Mouse (Mus musculus) left cerebral cortex, adult 18-20 months (tissue): ENCODE data around the gene 0610009B22Rik. TPM values are rescaled to one million over a fixed set of nuclear protein-coding genes. Genes with fewer than 3 reads are reported as not detected.
"Not testable (repeated sequence)": the region's sequence is repeated elsewhere in the genome, so short reads cannot be mapped to it uniquely, and the experiment has no call there.

Source experiments
- DNase-seq, 2 experiments: peaks; one replicate each; pipeline ENCODE4 v3.0.0; 2021 to 2022; ENCODE audit warnings: low spot score in 2 of 2, mixed read lengths in 1 of 2
- long read RNA-seq, 2 experiments: library from polyadenylated mRNA; stranded (forward); transcript quantifications; one replicate each; pipeline ENCODE4 v2.0.0; 2021
- total RNA-seq, 2 experiments: library from RNA; stranded (reverse); gene quantifications; 2 replicates each; pipeline ENCODE4 v1.2.3; 2021

The 0610009B22Rik gene
- 10 to 100 TPM; 37.3 to 37.8 TPM for total RNA-seq
- long read RNA-seq, experiment 1, transcript 0610009B22Rik-201 (2 exons, 813 nt) = major isoform, 36 of 40 reads
- long read RNA-seq, experiment 1, partial matches to known transcripts = 1 of 40 reads
- long read RNA-seq, experiment 1, other reads (novel, unspliced or antisense) = 3 of 40 reads
- long read RNA-seq, experiment 2, transcript 0610009B22Rik-201 (2 exons, 813 nt) = major isoform, 23 of 26 reads
- long read RNA-seq, experiment 2, partial matches to known transcripts = 0 of 26 reads
- long read RNA-seq, experiment 2, other reads (novel, unspliced or antisense) = 3 of 26 reads

DNA sequence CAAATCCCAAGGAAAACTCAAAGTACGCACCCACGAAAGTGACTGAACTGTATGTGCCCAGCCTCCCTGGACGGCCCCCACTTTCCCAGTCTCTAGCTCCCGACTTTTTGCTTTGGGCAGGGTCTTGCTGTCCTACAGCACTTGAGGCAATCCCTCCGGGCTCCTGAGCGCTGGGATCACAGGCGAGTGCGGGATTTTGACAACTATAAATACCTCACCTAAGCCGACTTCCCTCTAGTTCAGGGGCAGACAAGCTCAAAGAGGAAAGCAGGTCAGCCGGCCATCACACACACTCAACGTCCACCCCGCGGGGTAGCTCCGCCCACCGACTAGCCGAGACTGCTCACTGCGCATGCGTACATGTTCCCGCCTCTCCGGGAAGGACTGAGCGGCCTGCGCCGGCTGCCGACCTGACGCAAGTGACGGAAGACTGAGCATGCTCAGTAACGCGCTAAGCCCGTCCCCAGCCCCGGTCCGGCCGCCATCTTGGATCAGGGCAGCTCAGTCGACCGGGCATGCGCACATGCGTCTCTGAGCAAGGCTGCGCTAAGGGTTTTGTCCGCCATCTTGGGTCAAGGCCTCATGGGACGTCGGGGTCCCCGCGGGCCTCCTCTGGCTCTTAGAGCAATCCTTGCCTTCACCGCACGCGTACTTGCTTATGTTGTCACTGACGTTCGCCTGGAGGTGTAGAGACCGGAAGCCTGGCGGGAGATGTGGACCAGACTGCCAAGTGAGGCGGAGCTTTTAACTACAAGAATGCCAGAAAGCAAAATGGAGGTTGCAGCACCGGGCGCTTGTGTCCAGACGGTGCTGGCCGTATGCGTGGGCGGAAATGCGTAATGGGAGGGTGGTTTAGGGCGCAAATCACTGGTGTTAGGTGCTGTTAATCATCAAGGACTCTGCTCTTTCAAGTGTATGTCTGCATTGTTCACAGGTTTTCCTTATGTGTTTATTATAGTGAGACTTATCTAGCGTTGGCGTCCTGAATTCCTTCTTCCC lies at the start of gene 0610009B22Rik:
Gene 0610009B22Rik (minus strand): TSS at position 545 of the 999 bp plus-strand sequence.
- peak; percentile 100 for DNase-seq

DNA sequence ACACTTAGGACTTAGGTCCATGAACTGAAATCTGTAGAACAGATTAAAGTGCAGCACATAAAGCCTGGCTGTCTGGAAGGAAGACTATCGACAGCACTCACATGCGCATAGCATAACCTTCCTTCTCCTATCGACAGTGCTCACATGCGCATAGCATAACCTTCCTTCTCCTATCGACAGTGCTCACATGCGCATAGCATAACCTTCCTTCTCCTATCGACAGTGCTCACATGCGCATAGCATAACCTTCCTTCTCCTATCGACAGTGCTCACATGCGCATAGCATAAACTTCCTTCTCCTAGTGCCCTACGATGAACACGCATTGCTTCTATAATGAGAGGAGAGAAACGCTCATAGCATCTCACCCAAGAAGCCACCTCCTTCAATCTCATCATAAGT lies 45.5 kb upstream of the 0610009B22Rik start:
- not testable (repeated sequence) for DNase-seq

DNA sequence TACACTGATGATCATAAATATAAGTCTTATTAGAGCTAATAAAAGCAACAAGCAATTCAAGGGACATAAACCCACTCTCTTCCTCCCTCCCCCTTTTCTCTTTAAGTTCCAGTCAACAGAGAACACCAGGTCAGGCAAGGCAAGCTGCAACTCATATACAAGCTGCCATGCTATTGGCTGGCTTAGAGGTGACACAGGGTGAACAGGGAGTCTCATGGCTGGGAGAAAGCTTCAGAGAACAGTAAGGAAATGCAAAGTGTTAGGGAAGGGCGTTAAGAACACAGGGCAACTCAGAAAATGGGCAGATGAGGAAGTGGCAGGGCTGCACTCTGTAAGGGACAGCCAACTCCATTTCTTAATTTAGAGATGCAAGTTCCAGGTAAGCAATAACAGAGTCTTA lies 44.2 kb upstream of the 0610009B22Rik start:
- DNase-seq = no peak

DNA sequence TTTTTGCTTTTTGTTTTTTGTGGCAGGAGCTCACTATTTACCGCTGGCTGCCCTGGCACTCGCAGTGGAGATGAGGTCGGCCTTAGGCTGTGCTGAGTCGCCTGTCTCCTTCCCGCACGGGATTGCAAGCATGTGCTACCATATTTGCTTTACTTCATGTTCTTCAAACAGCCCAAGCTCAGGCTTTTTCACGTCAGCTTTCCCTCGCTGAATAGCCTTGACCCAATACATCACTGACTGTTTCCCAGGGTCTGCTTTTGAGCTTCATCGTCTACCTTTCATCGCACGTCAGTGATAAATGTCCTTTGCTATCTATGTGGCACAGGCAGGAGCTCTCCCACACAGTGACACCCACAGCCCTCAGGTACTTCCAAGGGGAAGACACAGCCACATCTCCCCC lies 32.4 kb upstream of the 0610009B22Rik start:
- no peak for DNase-seq

DNA sequence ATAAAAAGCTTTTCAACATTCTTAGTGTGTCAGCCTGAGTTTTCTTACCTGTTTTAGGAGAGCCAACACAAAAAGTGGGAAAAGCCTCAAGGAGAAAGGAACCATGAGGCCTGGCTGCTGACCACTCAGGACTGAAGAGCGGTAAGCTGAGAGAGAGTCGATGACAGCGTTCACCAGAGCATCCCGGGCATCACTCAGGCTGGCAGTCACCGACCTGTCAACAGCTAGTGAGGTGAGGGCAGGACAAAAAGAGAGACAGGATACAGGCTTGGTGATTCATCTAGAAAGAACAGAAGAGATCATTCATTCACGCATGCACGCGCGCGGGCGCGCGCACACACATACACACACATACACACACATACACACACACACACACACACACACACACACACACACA lies 18.4 kb upstream of the 0610009B22Rik start:
- DNase-seq = no peak

DNA sequence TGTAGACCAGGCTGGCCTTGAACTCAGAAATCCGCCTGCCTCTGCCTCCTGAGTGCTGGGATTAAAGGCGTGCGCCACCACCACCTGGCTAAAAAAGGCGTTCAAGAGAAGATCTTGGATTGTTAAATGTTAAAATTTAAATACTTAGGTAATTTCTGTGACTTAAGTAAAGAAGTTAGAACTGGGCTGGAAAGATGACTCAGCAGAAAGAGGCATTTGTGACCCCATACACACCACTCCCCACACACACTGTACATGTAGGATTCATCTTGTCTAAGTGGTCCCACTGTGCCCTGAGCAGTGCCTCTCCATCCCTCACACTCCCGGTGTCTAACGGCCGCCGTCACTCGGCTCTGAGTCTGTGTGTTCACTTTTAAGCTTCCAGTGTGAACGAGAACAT lies 17.8 kb upstream of the 0610009B22Rik start:
- DNase-seq = no peak

DNA sequence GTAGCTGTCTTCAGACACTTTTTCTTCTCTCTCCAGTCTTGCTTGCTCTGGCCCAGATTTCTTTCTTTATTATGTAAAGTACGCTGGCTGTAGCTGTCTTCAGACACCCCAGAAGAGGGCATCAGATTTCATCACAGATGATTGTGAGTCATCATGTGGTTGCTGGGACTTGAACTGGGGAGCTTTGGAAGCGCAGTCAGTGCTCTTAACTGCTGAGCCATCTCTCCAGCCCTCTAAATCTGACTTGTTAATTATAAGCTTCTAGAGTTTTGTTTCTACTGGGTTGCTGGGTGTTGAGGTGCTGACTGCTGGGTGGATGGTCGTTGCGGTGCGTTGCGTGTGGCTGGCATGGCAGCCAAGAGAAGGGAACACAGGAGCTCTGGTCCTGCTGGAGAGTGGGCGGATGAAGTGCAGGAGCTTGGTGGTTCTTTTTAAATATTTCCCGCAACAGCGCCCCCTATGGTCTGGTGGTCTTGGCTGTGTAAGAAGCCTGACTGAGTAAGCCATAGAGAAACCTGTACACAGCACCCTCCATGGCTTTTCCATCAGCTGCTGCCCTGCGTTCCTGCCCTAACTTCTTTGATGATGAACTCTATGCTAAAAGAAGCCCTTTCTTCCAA lies 14.8 kb upstream of the 0610009B22Rik start:
- DNase-seq = no peak

DNA sequence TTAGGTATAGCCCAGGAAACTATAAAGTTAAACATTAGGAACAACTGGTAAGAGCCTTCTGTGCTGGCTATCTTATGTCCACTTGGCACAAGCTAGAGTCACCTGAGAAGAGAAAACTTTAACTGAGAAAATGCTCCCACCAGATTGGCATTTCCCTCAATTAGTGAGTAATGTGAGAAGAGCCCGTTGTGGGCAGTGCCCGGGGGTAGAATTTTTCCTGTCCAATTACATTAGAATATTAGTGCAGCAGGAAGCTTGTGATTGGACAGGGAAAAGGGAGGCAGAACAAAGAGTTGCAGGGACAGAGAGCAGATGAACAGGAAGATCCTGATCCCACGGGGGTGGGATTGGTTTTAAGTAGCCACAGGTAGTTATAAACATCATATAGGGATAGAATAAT lies 14.2 kb upstream of the 0610009B22Rik start:
- no peak for DNase-seq

DNA sequence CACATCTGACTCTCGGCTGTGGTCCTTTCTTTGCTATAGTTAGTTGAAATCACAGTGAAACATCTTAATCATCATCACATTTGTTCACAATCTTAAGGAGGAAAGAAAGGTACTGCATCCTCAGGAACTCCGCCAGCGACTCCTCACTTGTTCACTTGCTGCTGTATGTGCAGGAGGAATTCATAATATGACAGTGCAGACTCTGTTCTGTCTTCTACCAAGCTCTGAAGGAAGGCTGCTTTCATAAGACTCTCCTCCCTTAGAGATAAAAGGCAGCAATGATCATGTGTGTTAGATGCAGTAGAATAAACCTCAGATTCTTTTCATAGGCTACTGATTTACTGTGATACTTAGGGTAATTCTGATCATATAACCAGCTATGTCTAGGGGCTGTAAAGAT lies 6.3 kb upstream of the 0610009B22Rik start:
- DNase-seq = no peak

DNA sequence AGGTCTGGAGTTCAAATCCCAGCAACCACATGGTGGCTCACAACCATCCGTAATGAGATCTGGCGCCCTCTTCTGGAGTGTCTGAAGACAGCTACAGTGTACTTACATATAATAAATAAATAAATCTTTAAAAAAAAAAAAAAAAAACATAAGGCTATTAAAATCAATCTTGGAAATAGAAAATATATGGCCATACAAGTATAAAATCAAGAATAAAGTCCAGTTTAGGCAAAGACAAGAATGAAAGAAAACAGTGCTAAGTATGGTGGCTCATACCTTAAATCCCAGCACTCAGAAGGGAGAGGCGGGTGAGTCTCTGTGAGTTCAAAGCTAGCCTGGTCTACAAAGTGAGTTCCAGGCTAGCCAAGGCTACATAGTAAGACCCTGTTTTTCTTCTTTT lies 1.9 kb upstream of the 0610009B22Rik start:
- DNase-seq = not testable (repeated sequence)

DNA sequence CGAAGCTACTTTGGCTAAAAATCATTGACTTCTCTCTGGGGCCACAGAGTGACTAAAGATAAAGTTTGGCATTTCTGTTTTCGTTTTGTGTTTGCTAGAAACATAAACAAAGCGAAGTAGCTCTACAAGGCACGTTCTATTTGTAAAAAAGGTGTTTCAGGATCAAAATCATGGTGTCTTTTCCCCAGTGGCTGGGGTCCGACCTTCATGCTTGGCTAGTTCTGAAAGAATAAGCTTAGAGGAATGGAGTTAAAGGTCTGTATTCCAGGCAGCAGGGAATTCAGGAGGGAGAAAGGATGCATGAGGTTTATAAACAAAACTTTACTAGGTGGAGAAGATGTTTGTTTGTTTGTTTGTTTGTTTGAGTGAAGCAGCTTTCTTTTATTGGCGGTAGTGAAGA lies 669 bp upstream of the 0610009B22Rik start:
- no peak for DNase-seq

DNA sequence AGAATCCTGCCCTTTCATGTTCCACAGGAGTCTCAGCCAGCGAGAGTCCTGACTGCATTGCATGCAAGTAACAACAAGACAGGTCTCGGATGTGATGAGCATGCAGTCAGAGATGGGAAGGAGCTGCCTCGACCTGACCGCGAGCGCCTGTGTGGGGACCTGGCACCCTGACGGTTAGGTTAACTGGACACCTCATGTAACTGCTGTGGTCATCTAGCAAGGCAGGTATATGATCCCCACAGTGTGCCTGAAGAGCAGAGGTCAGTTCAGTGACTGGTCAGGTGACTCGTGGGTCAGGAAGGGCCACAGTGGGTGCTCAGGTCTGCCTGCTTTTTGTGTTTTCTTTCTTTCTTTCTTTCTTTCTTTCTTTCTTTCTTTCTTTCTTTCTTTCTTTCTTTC lies 6.7 kb downstream of the 0610009B22Rik start:
- DNase-seq = no peak

DNA sequence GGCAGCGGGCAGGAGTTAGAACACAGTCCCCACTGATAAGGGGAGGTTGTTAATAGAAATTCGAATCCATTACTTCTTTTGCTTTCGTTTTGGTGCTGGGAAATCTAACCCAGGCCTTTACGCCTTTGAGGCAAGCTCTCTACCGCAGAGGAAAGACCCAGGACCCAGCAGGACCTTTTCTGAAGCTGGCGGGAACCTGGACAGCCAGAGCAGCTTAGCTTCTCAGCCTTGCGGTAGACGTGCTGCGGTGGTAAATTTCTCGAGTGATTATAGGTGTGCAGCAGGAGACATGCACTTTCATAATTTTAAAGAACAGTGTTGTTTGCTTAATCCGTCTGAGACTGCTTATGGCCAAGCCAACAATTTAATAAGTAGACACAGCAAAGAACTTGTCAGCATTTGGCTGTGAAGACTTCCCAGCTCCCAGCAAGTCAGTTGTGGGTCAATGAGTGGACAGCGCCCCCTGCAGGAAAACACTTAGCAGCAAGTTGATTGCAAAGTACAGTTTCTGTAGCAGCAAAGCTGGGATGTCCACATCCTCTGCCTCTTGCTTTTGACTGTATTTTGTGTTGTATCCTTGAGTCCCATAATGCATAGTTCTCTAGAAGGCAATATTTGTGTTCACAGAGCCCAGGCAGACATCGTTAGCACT lies 7.2 kb downstream of the 0610009B22Rik start:
- DNase-seq = peak; percentile 90 to 95

DNA sequence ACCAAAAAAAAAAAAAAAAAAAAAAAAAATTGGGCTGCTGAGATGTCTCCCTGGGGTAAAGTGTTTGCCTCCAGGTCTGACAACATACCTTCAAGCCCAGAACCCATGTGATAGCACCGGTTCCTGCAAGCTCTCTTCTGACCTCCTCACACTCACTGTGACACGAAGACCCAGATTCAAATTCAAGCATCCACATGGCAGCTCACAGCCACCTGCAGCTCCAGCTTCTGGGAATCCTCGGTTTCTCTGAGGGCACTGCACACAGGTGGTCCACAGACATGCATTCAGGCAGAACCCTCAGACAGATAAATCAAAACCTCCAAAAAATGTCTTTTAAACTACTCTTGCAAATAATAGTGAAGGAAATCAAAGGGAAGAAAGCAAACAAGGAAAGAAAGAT lies 9.2 kb downstream of the 0610009B22Rik start:
- no peak for DNase-seq

DNA sequence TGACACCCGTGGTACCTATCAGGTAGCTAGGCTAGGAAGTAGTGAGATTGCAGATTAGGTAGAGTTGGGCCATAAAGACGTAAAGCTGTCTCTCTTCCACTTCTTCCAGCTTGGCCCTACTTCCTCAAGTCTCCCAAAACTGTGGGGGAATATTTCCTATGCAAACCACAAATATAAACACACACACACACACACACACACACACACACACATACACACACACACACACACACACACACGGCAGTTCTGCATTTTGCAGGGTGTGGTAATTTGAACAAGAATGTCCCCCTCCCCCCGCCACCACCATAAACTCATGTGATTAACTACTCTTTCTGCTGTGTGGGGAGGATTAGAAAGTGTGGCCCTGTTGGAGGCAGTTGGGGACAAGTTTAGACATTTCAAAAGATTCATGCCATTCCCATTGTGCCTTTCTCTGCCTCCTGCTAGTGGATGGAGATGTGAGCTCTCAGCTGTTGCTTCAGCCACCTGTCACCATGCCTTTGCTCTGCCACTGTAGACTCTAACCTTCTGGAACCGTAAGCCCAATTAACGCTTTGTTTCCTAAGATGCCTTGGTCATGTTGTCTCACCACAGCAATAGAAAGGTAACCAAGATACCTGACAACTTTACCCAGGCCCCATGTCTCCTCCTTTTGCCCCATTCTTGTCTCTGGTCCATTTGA lies 10.8 kb downstream of the 0610009B22Rik start:
- no peak for DNase-seq

DNA sequence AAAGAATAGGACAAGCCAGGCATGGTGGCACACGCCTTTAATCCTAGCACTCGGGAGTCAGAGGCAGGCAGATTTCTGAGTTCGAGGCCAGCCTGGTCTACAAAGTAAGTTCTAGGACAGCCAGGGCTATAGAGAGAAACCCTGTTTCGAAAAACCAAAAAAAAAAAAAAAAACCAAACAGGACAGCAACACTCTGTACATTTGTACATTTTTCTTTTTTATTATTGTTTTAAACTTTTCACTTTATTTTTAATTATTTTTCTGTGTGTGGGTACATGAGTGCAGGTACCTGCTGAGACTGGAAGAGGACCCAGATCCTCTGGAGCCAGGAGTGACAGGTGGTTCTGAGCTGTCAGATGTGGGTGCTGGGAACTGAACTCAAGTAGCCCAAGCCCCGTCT lies 13.3 kb downstream of the 0610009B22Rik start:
- DNase-seq = no peak

DNA sequence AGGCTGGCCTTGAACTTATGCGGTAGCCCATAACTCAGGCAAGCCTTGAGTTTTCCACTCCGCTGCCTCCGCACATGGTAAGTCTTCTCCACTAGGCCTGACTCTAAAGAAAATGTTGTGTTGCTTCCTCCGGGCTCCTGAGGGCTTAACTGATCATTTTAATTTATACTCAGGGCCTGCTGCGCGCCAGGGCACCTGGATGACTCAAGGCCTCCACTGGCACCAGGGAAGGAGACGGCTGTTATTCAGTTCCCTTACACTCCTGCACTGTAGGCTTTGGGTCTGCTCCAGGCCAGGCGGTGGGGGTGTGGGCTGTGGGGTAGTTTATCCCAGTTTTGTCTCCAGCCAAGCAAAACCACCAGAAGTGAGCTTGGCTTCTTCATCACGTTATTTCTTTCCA lies 15.4 kb downstream of the 0610009B22Rik start:
- no peak for DNase-seq

DNA sequence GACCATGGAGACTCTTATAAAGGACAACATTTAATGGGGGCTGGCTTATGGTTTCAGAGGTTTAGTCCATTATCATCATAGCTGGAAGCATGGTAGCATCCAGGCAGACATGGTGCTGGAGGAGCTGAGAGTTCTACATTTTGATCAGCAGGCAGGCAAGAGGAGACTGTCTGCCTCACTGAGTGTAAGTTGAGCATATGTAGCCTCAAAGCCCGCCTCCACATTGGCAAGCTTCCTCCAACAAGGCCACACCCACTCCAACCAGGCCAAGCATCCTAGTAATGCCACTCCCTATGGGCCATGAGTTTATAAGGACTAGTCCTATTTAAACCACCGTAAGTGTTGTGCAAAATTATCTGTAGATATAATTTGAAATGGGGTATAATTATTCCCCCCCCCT lies 17.3 kb downstream of the 0610009B22Rik start:
- no peak for DNase-seq

DNA sequence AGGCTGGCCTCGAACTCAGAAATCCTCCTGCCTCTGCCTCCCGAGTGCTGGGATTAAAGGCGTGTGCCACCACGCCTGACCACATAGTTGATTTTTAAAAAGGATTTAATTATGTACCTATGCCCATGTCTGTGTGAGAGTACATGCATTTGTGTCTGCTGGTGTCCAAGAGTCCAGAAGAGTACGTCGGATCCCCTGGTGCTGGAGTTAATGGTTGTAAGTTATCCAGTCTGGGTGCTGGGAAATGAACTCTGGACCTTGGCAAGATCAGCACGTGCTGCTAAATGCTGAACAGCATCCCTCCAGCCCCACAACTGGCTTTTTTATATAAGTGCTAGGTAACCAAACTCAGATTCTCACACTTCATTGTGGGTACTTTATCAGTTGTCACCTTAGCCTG lies 17.8 kb downstream of the 0610009B22Rik start:
- no peak for DNase-seq

DNA sequence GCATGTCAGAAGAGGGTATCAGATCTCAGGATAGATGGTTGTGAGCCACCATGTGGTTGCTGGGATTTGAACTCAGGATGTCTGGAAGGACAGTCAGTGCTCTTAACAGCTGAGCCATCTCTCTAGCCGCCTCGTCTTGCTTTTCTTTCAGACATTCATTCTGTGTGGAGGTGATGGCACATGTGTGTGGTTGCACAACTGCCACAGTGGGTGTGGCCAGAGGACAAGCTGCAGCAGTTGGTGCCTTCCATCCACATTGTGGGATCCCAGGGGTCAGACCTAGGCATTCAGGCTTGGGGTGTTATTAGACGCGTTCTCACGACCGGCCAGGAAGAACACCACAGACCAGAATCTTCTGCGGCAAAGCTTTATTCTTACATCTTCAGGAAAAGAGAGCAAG lies 23.9 kb downstream of the 0610009B22Rik start:
- DNase-seq = not testable (repeated sequence)

DNA sequence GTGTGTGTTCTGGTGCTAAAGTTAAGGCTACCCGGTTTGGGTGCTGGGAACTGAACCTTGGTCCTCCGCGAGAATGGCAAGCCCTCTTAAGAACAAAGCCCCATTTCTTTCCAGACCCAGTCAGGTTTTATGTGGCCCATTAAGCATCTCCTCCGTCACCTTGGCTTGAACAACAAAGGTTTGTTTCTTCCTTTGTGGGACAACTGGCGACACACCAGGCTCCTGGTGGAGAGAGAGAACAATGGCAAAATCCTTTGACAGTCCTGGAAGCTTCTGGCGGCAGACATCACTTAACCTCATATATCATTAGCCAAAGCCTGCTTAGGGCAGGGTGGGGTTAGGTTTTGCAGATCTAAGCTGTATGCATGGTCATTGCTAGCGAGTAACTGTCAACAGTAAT lies 26.0 kb downstream of the 0610009B22Rik start:
- DNase-seq = no peak
